Mouse (Mus musculus) MEL (cell line): ENCODE results near the gene Ntn1. TPM values are rescaled to one million over a fixed set of nuclear protein-coding genes. Genes with fewer than 3 reads are reported as not detected.

Experiments
- DNase-seq: peaks from one replicate; pipeline ENCODE4 v3.0.0; 2011; ENCODE audit warnings: low read depth, low spot score
- H3K27ac ChIP-seq: 2 replicates; pipeline ENCODE4 v1.5.1; 2012; ENCODE audit warnings: low read depth, mild to moderate bottlenecking, control low read depth, low read length, moderate library complexity; ENCODE audit not compliant: control insufficient read depth
- H3K27me3 ChIP-seq, 2 experiments: fragments of 150-350 bp in 1 of 2; sonication (generic) in 1 of 2; 2 replicates each; pipeline ENCODE4 v1.6.1; 2012; ENCODE audit warnings: low read length in 2 of 2, mild to moderate bottlenecking in 2 of 2, improper control_type of control experiment in 1 of 2, moderate library complexity in 1 of 2; ENCODE audit not compliant: insufficient read depth in 2 of 2, control insufficient read depth in 1 of 2
- H3K36me3 ChIP-seq, 2 experiments: 2 replicates each; pipeline ENCODE4 v1.6.1; 2012 to 2014; ENCODE audit warnings: low read length in 2 of 2, improper control_type of control experiment in 1 of 2, inconsistent platforms in 1 of 2, mild to moderate bottlenecking in 1 of 2; ENCODE audit not compliant: insufficient read depth in 2 of 2, control insufficient read depth in 1 of 2
- H3K4me1 ChIP-seq, 2 experiments: fragments of 150-350 bp in 1 of 2; sonication (generic) in 1 of 2; 2 replicates each; pipeline ENCODE4 v1.6.1; 2012; ENCODE audit warnings: low read length in 2 of 2, improper control_type of control experiment in 1 of 2, mild to moderate bottlenecking in 1 of 2; ENCODE audit not compliant: insufficient read depth in 2 of 2, control insufficient read depth in 1 of 2
- H3K4me3 ChIP-seq, 2 experiments: fragments of 150-350 bp in 1 of 2; sonication (generic) in 1 of 2; 2 replicates each; pipeline ENCODE4 v1.5.1; 2012; ENCODE audit warnings: low read depth in 2 of 2, low read length in 2 of 2, mild to moderate bottlenecking in 2 of 2, moderate library complexity in 2 of 2, control low read depth in 1 of 2, improper control_type of control experiment in 1 of 2; ENCODE audit not compliant: control insufficient read depth in 1 of 2, insufficient read depth in 1 of 2
- H3K79me2 ChIP-seq: 2 replicates; pipeline ENCODE4 v1.6.1; 2012; ENCODE audit warnings: mild to moderate bottlenecking, low read length, moderate library complexity; ENCODE audit not compliant: control insufficient read depth, poor library complexity, insufficient read depth
- H3K9ac ChIP-seq: 2 replicates; pipeline ENCODE4 v1.6.1; 2012; ENCODE audit warnings: low read depth, mild to moderate bottlenecking, control low read depth, low read length, moderate library complexity; ENCODE audit not compliant: control insufficient read depth, poor library complexity, severe bottlenecking
- H3K9me3 ChIP-seq: fragments of 150-350 bp; sonication (generic); replicated peaks from 2 replicates; pipeline ENCODE4 v1.6.1; 2012; ENCODE audit warnings: mild to moderate bottlenecking, low read length, improper control_type of control experiment, moderate library complexity; ENCODE audit not compliant: insufficient read depth
- CHD1 ChIP-seq: IDR thresholded peaks from 2 replicates; pipeline ENCODE4 v1.6.1; 2012; ENCODE audit warnings: low read depth, mild to moderate bottlenecking, inconsistent platforms, low read length, improper control_type of control experiment
- CHD2 ChIP-seq: IDR thresholded peaks from 2 replicates; pipeline ENCODE4 v1.6.1; 2011; ENCODE audit warnings: low read length, improper control_type of control experiment
- CTCF ChIP-seq, 3 experiments: IDR thresholded peaks in 2 of 3; conservative IDR thresholded peaks in 1 of 3; 2 replicates each; pipeline ENCODE4 v1.5.1; 2011 to 2012; ENCODE audit warnings: low read length in 3 of 3, low read depth in 2 of 3, mild to moderate bottlenecking in 2 of 3, improper control_type of control experiment in 1 of 3, inconsistent platforms in 1 of 3, mixed read lengths in 1 of 3, moderate library complexity in 1 of 3; ENCODE audit not compliant: control insufficient read depth in 1 of 3, insufficient read depth in 1 of 3, poor library complexity in 1 of 3, severe bottlenecking in 1 of 3
- E2F4 ChIP-seq: IDR thresholded peaks from 2 replicates; pipeline ENCODE4 v1.6.1; 2011; ENCODE audit warnings: low read depth, low read length, improper control_type of control experiment, borderline replicate concordance
- EP300 ChIP-seq, 2 experiments: IDR thresholded peaks; 2 replicates each; pipeline ENCODE4 v1.6.1; 2011; ENCODE audit warnings: improper control_type of control experiment in 2 of 2, low read length in 2 of 2, low read depth in 1 of 2, mild to moderate bottlenecking in 1 of 2
- GABPA ChIP-seq: IDR thresholded peaks from 2 replicates; pipeline ENCODE4 v1.6.1; 2012; ENCODE audit warnings: low read depth, mild to moderate bottlenecking, inconsistent platforms, low read length, improper control_type of control experiment, moderate library complexity
- HCFC1 ChIP-seq: IDR thresholded peaks from 2 replicates; pipeline ENCODE4 v1.6.1; 2012; ENCODE audit warnings: low read depth, mild to moderate bottlenecking, inconsistent platforms, low read length, improper control_type of control experiment, moderate library complexity
- JUND ChIP-seq: IDR thresholded peaks from 2 replicates; pipeline ENCODE4 v1.6.1; 2011; ENCODE audit warnings: low read depth, mild to moderate bottlenecking, improper control_type of control experiment, low read length
- KAT2A ChIP-seq: conservative IDR thresholded peaks from 2 replicates; pipeline ENCODE4 v1.6.1; 2012; ENCODE audit warnings: low read depth, low read length, improper control_type of control experiment, inconsistent platforms
- MAX ChIP-seq: IDR thresholded peaks from 2 replicates; pipeline ENCODE4 v1.6.1; 2011; ENCODE audit warnings: low read length, improper control_type of control experiment
- MXI1 ChIP-seq: IDR thresholded peaks from 2 replicates; pipeline ENCODE4 v1.6.1; 2011; ENCODE audit warnings: mild to moderate bottlenecking, low read depth, low read length, improper control_type of control experiment
- NELFE ChIP-seq: IDR thresholded peaks from 2 replicates; pipeline ENCODE4 v1.6.1; 2011; ENCODE audit warnings: low read depth, low read length, improper control_type of control experiment
- NRF1 ChIP-seq: IDR thresholded peaks from 2 replicates; pipeline ENCODE4 v1.6.1; 2014; ENCODE audit warnings: low read depth, mild to moderate bottlenecking, inconsistent platforms, low read length, improper control_type of control experiment, moderate library complexity; ENCODE audit not compliant: poor library complexity, insufficient read depth, severe bottlenecking
- POLR2A ChIP-seq, 2 experiments: IDR thresholded peaks; 2 replicates each; pipeline ENCODE4 v1.6.1; 2011 to 2012; ENCODE audit warnings: low read length in 2 of 2, mild to moderate bottlenecking in 2 of 2, control low read depth in 1 of 2, improper control_type of control experiment in 1 of 2, low read depth in 1 of 2, moderate library complexity in 1 of 2; ENCODE audit not compliant: control insufficient read depth in 1 of 2, insufficient read depth in 1 of 2, poor library complexity in 1 of 2
- RAD21 ChIP-seq: IDR thresholded peaks from 2 replicates; pipeline ENCODE4 v1.6.1; 2011; ENCODE audit warnings: mild to moderate bottlenecking, low read depth, low read length, improper control_type of control experiment
- RCOR1 ChIP-seq: IDR thresholded peaks from 2 replicates; pipeline ENCODE4 v1.6.1; 2012; ENCODE audit warnings: low read depth, mild to moderate bottlenecking, inconsistent platforms, low read length, improper control_type of control experiment
- SIN3A ChIP-seq: IDR thresholded peaks from 2 replicates; pipeline ENCODE4 v1.6.1; 2012; ENCODE audit warnings: low read length, improper control_type of control experiment, inconsistent platforms
- SMC3 ChIP-seq: IDR thresholded peaks from 2 replicates; pipeline ENCODE4 v1.6.1; 2011; ENCODE audit warnings: low read depth, low read length, improper control_type of control experiment
- TCF12 ChIP-seq: IDR thresholded peaks from 2 replicates; pipeline ENCODE4 v1.6.1; 2014; ENCODE audit warnings: low read depth, mild to moderate bottlenecking, inconsistent platforms, low read length, improper control_type of control experiment, moderate library complexity
- UBTF ChIP-seq: IDR thresholded peaks from 2 replicates; pipeline ENCODE4 v1.6.1; 2012; ENCODE audit warnings: low read depth, mild to moderate bottlenecking, inconsistent platforms, low read length, improper control_type of control experiment, moderate library complexity, borderline replicate concordance; ENCODE audit not compliant: insufficient read depth
- USF2 ChIP-seq, 2 experiments: IDR thresholded peaks; 2 replicates each; pipeline ENCODE4 v1.6.1; 2011 to 2012; ENCODE audit warnings: improper control_type of control experiment in 2 of 2, low read length in 2 of 2, borderline replicate concordance in 1 of 2, inconsistent platforms in 1 of 2, low read depth in 1 of 2, mild to moderate bottlenecking in 1 of 2; ENCODE audit not compliant: insufficient read depth in 1 of 2
- ZC3H11A ChIP-seq: IDR thresholded peaks from 2 replicates; pipeline ENCODE4 v1.6.1; 2012; ENCODE audit warnings: low read depth, mild to moderate bottlenecking, inconsistent platforms, low read length, improper control_type of control experiment
- ZMIZ1 ChIP-seq: IDR thresholded peaks from 2 replicates; pipeline ENCODE4 v1.6.1; 2012; ENCODE audit warnings: low read depth, mild to moderate bottlenecking, inconsistent platforms, low read length, improper control_type of control experiment, moderate library complexity
- ZNF384 ChIP-seq: IDR thresholded peaks from 2 replicates; pipeline ENCODE4 v1.6.1; 2012; ENCODE audit warnings: low read depth, mild to moderate bottlenecking, inconsistent platforms, low read length, improper control_type of control experiment
- polyA plus RNA-seq, 2 experiments: library from polyadenylated mRNA; stranded (reverse) in 1 of 2; unstranded in 1 of 2; fragments of >175 nt in 1 of 2; fragments of >200 nt in 1 of 2; gene quantifications; 2 replicates each; pipeline versions ENCODE4 v1.2.1 to v1.2.4; 2012; ENCODE audit warnings: low replicate concordance in 2 of 2, low read depth in 1 of 2; ENCODE audit not compliant: insufficient read length in 2 of 2, insufficient read depth in 1 of 2, missing spikeins in 1 of 2
- total RNA-seq: library from RNA; depleted of rRNA; stranded (reverse); fragments of 300-350 nt; gene quantifications from 2 replicates; pipeline ENCODE4 v1.2.3, GENCODE M21; 2012

Gene Ntn1
- total and polyA plus RNA-seq, 3 experiments = not detected

DNA sequence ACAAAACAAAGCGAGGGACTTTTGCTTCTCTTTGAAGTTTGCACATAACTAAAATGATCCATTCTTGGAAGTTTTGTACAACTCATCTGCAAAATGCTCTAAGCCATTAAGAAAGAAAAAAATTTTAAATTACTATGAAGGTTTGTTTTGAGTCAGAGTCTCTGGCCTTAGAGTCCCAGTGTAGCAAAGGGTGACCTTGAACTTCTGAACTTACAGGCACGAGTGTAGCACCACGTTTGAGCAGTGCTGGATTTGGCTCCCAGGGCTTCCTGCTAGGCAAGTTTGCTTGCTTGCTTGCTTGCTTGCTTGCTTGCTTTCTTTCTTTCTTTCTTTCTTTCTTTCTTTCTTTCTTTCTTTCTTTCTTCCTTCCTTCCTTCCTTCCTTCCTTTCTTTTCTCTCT lies 16.4 kb upstream of the Ntn1 start:
- Histone ChIP-seq H3K27ac (no peak overlapping the region), H3K9me3 (no peaks in the 10 kb centered on the region), H3K4me3 (no peak overlapping the region; a peak in 1 of 4 replicates), H3K36me3 (no peaks in the 10 kb centered on the region), H3K27me3 (peaks cover 0 to 1% of the 10 kb centered on the region in 2 experiments; a peak in 2 of 4 replicates), H3K79me2 (no peaks in the 10 kb centered on the region), H3K4me1 (no peaks in the 10 kb centered on the region), H3K9ac (no peak overlapping the region)
- TF ChIP-seq POLR2A (IDR thresholded peaks at IDR 0.05; ENCODE audit: control insufficient read depth in 1 of 2, insufficient read depth in 1 of 2, low read depth in 1 of 2, low read length in 2 of 2, poor library complexity in 1 of 2) (no peak), RCOR1 (no peak), JUND (no peak), CHD2 (no peak), MXI1 (no peak), CTCF (IDR thresholded peaks at IDR 0.05 in 2 of 3, conservative IDR thresholded peaks at IDR 0.05 in 1 of 3; ENCODE audit: control insufficient read depth in 1 of 3, insufficient read depth in 1 of 3, low read depth in 2 of 3, low read length in 3 of 3, poor library complexity in 1 of 3, severe bottlenecking in 1 of 3) (no peak), EP300 (IDR thresholded peaks at IDR 0.05; ENCODE audit: low read depth in 1 of 2, low read length in 2 of 2) (no peak), TCF12 (no peak), NELFE (no peak), GABPA (no peak), E2F4 (no peak), KAT2A (no peak), NRF1 (no peak)
- no peak for DNase-seq

DNA sequence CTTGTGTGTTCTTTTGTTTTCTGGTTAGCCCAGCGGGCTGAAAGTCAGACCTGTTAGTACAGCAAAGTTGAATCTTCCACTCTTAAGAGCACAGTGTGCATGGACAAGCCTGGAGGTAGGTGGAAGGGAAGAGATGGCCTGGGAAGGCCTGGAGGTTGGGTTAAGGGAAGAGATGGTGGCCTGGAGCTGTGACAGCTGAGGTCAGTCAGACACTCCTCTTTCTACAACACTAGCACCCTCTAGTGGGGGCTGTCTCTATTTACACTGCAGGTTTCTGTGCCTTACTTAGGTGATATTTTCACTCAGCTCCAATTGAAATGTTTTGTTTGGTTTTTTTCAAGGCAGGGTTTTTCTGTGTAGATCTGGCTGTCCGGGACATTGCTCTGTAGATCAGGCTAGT lies 7.5 kb upstream of the Ntn1 start:
- Histone ChIP-seq H3K27me3 (no peaks in the 10 kb centered on the region), H3K27ac (no peak overlapping the region), H3K79me2 (no peaks in the 10 kb centered on the region), H3K36me3 (peaks cover 0 to 4% of the 10 kb centered on the region in 2 experiments; a peak in 1 of 4 replicates), H3K9ac (peak overlapping the region; percentile 54), H3K9me3 (no peaks in the 10 kb centered on the region), H3K4me3 (peak overlapping the region; percentile 50 to 70), H3K4me1 (peaks cover 0 to 12% of the 10 kb centered on the region in 2 experiments; a peak in 2 of 4 replicates)
- DNase-seq = peak; percentile 92
- TF ChIP-seq ZMIZ1 = no peak
- peak; percentile 98 for TF ChIP-seq RAD21
- TF ChIP-seq USF2 (IDR thresholded peaks at IDR 0.05; ENCODE audit: borderline replicate concordance in 1 of 2, insufficient read depth in 1 of 2, low read depth in 1 of 2, low read length in 2 of 2) = no peak
- TF ChIP-seq JUND = no peak
- TF ChIP-seq TCF12 = 0 out of 2 replicates have a peak, but pooled peaks have one; percentile 16
- TF ChIP-seq NELFE = no peak
- no peak for TF ChIP-seq CHD1
- 0 out of 2 replicates have a peak, but pooled peaks have one; percentile 14 for TF ChIP-seq ZNF384
- TF ChIP-seq SIN3A = peak; percentile 53
- TF ChIP-seq CTCF (IDR thresholded peaks at IDR 0.05 in 2 of 3, conservative IDR thresholded peaks at IDR 0.05 in 1 of 3; ENCODE audit: control insufficient read depth in 1 of 3, insufficient read depth in 1 of 3, low read depth in 2 of 3, low read length in 3 of 3, poor library complexity in 1 of 3, severe bottlenecking in 1 of 3) = peak; percentile 79 to 98 (median 88)
- TF ChIP-seq SMC3 = peak; percentile 93
- TF ChIP-seq ZC3H11A = peak; percentile 91
- TF ChIP-seq RCOR1 = no peak
- no peak for TF ChIP-seq UBTF
- TF ChIP-seq MAX = no peak
- TF ChIP-seq E2F4 = no peak
- TF ChIP-seq HCFC1 = 0 out of 2 replicates have a peak, but pooled peaks have one; percentile 39
